Mouse (Mus musculus): ENCODE measurements at regions not wholly inside any gene's neighbourhood (a gene's known extent, or its start where the extent isn't known, plus 50 kb on each side); places are given as distances from the start of the nearest gene placed in this dataset.

- Histone ChIP-seq H3K36me3 (ENCODE audit: control insufficient read depth, insufficient read depth) (no peaks in the 10 kb centered on the region), H3K4me3 (ENCODE audit: low read length) (no peak overlapping the region), H3K27me3 (ENCODE audit: control insufficient read depth, insufficient read depth, low read length) (no peaks in the 10 kb centered on the region; the same call in 1 of the 2 replicates), H3K9me3 (replicated peaks; ENCODE audit: control insufficient read depth, low read length) (no peaks in the 10 kb centered on the region), H3K9ac (ENCODE audit: low read length) (no peak overlapping the region), H3K4me1 (ENCODE audit: control insufficient read depth, insufficient read depth, low read length) (no peaks in the 10 kb centered on the region), H3K27ac (ENCODE audit: low read length) (no peak overlapping the region), H3K4me2 (ENCODE audit: low read depth, low read length) (no peak overlapping the region)
- WGBS: 67% methylated on average over 3 of the region's 3 CpGs
- ATAC-seq (replicated peaks; ENCODE audit: extremely low read depth, insufficient read depth, low FRiP score): no peak
These were observed 117.5 kb upstream of the Max start for GRCm38 (mm10) chr12:77079481-77079880.

- H3K4me1 ChIP-seq (ENCODE audit: control insufficient read depth, insufficient read depth, low read length): no peaks in the 10 kb centered on the region
- no peak overlapping the region for H3K4me3 ChIP-seq (ENCODE audit: low read length)
- H3K9me3 ChIP-seq (replicated peaks; ENCODE audit: control insufficient read depth, low read length): no peaks in the 10 kb centered on the region
- no peak overlapping the region for H3K27ac ChIP-seq (ENCODE audit: low read length)
- no peaks in the 10 kb centered on the region; the same call in 1 of the 2 replicates for H3K27me3 ChIP-seq (ENCODE audit: control insufficient read depth, insufficient read depth, low read length)
- no peak overlapping the region for H3K9ac ChIP-seq (ENCODE audit: low read length)
- no peak for ATAC-seq (replicated peaks; ENCODE audit: extremely low read depth, insufficient read depth, low FRiP score)
- WGBS: 84% methylated on average over 5 of the region's 5 CpGs
- no peaks in the 10 kb centered on the region for H3K36me3 ChIP-seq (ENCODE audit: control insufficient read depth, insufficient read depth)
- H3K4me2 ChIP-seq (ENCODE audit: low read depth, low read length): no peak overlapping the region
These were observed 114.7 kb upstream of the Max start for GRCm38 (mm10) chr12:77076678-77077077.

- Histone ChIP-seq H3K36me3 (ENCODE audit: control insufficient read depth, insufficient read depth) (no peaks in the 10 kb centered on the region), H3K4me1 (ENCODE audit: control insufficient read depth, insufficient read depth, low read length) (no peaks in the 10 kb centered on the region), H3K9ac (ENCODE audit: low read length) (no peak overlapping the region), H3K27ac (ENCODE audit: low read length) (no peak overlapping the region), H3K4me2 (ENCODE audit: low read depth, low read length) (no peak overlapping the region), H3K27me3 (ENCODE audit: control insufficient read depth, insufficient read depth, low read length) (no peaks in the 10 kb centered on the region; the same call in 1 of the 2 replicates), H3K9me3 (replicated peaks; ENCODE audit: control insufficient read depth, low read length) (no peaks in the 10 kb centered on the region), H3K4me3 (ENCODE audit: low read length) (no peak overlapping the region)
- 66% methylated on average over 2 of the region's 2 CpGs for WGBS
- ATAC-seq (replicated peaks; ENCODE audit: extremely low read depth, insufficient read depth, low FRiP score): no peak
These were observed 112.6 kb upstream of the Max start for GRCm38 (mm10) chr12:77074602-77075001.

GRCm38 (mm10) chr12:77071700-77072099 lies 109.7 kb upstream of the Max start:
- WGBS: 71% methylated on average over 1 of the region's 1 CpGs
- no peak for ATAC-seq (replicated peaks; ENCODE audit: extremely low read depth, insufficient read depth, low FRiP score)
- H3K36me3 ChIP-seq (ENCODE audit: control insufficient read depth, insufficient read depth): no peaks in the 10 kb centered on the region
- H3K4me2 ChIP-seq (ENCODE audit: low read depth, low read length): no peak overlapping the region
- H3K27ac ChIP-seq (ENCODE audit: low read length): no peak overlapping the region
- H3K4me3 ChIP-seq (ENCODE audit: low read length): no peak overlapping the region
- H3K9me3 ChIP-seq (replicated peaks; ENCODE audit: control insufficient read depth, low read length): no peaks in the 10 kb centered on the region
- no peak overlapping the region for H3K9ac ChIP-seq (ENCODE audit: low read length)
- H3K27me3 ChIP-seq (ENCODE audit: control insufficient read depth, insufficient read depth, low read length): no peaks in the 10 kb centered on the region; the same call in 1 of the 2 replicates
- no peaks in the 10 kb centered on the region for H3K4me1 ChIP-seq (ENCODE audit: control insufficient read depth, insufficient read depth, low read length)

GRCm38 (mm10) chr12:77067938-77068337 lies 105.9 kb upstream of the Max start:
- no peak for ATAC-seq (replicated peaks; ENCODE audit: extremely low read depth, insufficient read depth, low FRiP score)
- Histone ChIP-seq H3K9ac (ENCODE audit: low read length) (no peak overlapping the region), H3K9me3 (replicated peaks; ENCODE audit: control insufficient read depth, low read length) (no peaks in the 10 kb centered on the region; the same call in 1 of the 2 replicates), H3K4me1 (ENCODE audit: control insufficient read depth, insufficient read depth, low read length) (no peaks in the 10 kb centered on the region), H3K27ac (ENCODE audit: low read length) (no peak overlapping the region), H3K36me3 (ENCODE audit: control insufficient read depth, insufficient read depth) (no peaks in the 10 kb centered on the region), H3K4me3 (ENCODE audit: low read length) (no peak overlapping the region), H3K27me3 (ENCODE audit: control insufficient read depth, insufficient read depth, low read length) (0 out of 2 replicates have a peak, but pooled peaks cover 3% of the 10 kb centered on the region), H3K4me2 (ENCODE audit: low read depth, low read length) (no peak overlapping the region)
- 75% methylated on average over 5 of the region's 5 CpGs for WGBS

- H3K4me3 ChIP-seq (ENCODE audit: low read length): no peak overlapping the region
- ATAC-seq (replicated peaks; ENCODE audit: extremely low read depth, insufficient read depth, low FRiP score): no peak
- H3K27me3 ChIP-seq (ENCODE audit: control insufficient read depth, insufficient read depth, low read length): peaks cover 3% of the 10 kb centered on the region; the same call in 1 of the 2 replicates
- no peaks in the 10 kb centered on the region for H3K4me1 ChIP-seq (ENCODE audit: control insufficient read depth, insufficient read depth, low read length)
- no peak overlapping the region for H3K4me2 ChIP-seq (ENCODE audit: low read depth, low read length)
- H3K9me3 ChIP-seq (replicated peaks; ENCODE audit: control insufficient read depth, low read length): no peaks in the 10 kb centered on the region; the same call in 1 of the 2 replicates
- no peak overlapping the region for H3K27ac ChIP-seq (ENCODE audit: low read length)
- H3K36me3 ChIP-seq (ENCODE audit: control insufficient read depth, insufficient read depth): no peaks in the 10 kb centered on the region
- 52% methylated on average over 5 of the region's 5 CpGs for WGBS
- H3K9ac ChIP-seq (ENCODE audit: low read length): no peak overlapping the region
These were observed 105.1 kb upstream of the Max start for GRCm38 (mm10) chr12:77067115-77067514.

GRCm38 (mm10) chr12:77065645-77066512 lies 103.9 kb upstream of the Max start:
- peaks cover 3% of the 10 kb centered on the region; the same call in 1 of the 2 replicates for H3K27me3 ChIP-seq (ENCODE audit: control insufficient read depth, insufficient read depth, low read length)
- WGBS: 63% methylated on average over 6 of the region's 6 CpGs
- no peaks in the 10 kb centered on the region for H3K36me3 ChIP-seq (ENCODE audit: control insufficient read depth, insufficient read depth)
- no peak overlapping the region for H3K9ac ChIP-seq (ENCODE audit: low read length)
- H3K27ac ChIP-seq (ENCODE audit: low read length): no peak overlapping the region
- peaks cover 5% of the 10 kb centered on the region; the same call in 1 of the 2 replicates for H3K4me1 ChIP-seq (ENCODE audit: control insufficient read depth, insufficient read depth, low read length)
- ATAC-seq (replicated peaks; ENCODE audit: extremely low read depth, insufficient read depth, low FRiP score): no peak
- H3K4me3 ChIP-seq (ENCODE audit: low read length): no peak overlapping the region
- no peaks in the 10 kb centered on the region; the same call in 1 of the 2 replicates for H3K9me3 ChIP-seq (replicated peaks; ENCODE audit: control insufficient read depth, low read length)
- no peak overlapping the region for H3K4me2 ChIP-seq (ENCODE audit: low read depth, low read length)

- Histone ChIP-seq H3K9ac (ENCODE audit: low read length) (no peak overlapping the region), H3K9me3 (replicated peaks; ENCODE audit: control insufficient read depth, low read length) (no peaks in the 10 kb centered on the region; the same call in 1 of the 2 replicates), H3K27ac (ENCODE audit: low read length) (no peak overlapping the region), H3K4me2 (ENCODE audit: low read depth, low read length) (no peak overlapping the region), H3K4me3 (ENCODE audit: low read length) (no peak overlapping the region), H3K4me1 (ENCODE audit: control insufficient read depth, insufficient read depth, low read length) (peaks cover 15% of the 10 kb centered on the region; the same call in 1 of the 2 replicates), H3K36me3 (ENCODE audit: control insufficient read depth, insufficient read depth) (no peaks in the 10 kb centered on the region), H3K27me3 (ENCODE audit: control insufficient read depth, insufficient read depth, low read length) (peaks cover 3% of the 10 kb centered on the region; the same call in 1 of the 2 replicates)
- no peak for ATAC-seq (replicated peaks; ENCODE audit: extremely low read depth, insufficient read depth, low FRiP score)
- 42% methylated on average over 4 of the region's 4 CpGs for WGBS
These were observed 102.0 kb upstream of the Max start for GRCm38 (mm10) chr12:77064048-77064447.

- no peak overlapping the region for H3K4me2 ChIP-seq (ENCODE audit: low read depth, low read length)
- H3K9me3 ChIP-seq (replicated peaks; ENCODE audit: control insufficient read depth, low read length): no peaks in the 10 kb centered on the region; the same call in 1 of the 2 replicates
- no peak overlapping the region for H3K4me3 ChIP-seq (ENCODE audit: low read length)
- H3K9ac ChIP-seq (ENCODE audit: low read length): no peak overlapping the region
- H3K27me3 ChIP-seq (ENCODE audit: control insufficient read depth, insufficient read depth, low read length): peaks cover 6% of the 10 kb centered on the region; the same call in 1 of the 2 replicates
- H3K4me1 ChIP-seq (ENCODE audit: control insufficient read depth, insufficient read depth, low read length): peaks cover 24% of the 10 kb centered on the region
- no peaks in the 10 kb centered on the region for H3K36me3 ChIP-seq (ENCODE audit: control insufficient read depth, insufficient read depth)
- 68% methylated on average over 5 of the region's 5 CpGs for WGBS
- ATAC-seq (replicated peaks; ENCODE audit: extremely low read depth, insufficient read depth, low FRiP score): no peak
- H3K27ac ChIP-seq (ENCODE audit: low read length): no peak overlapping the region
These were observed 99.5 kb upstream of the Max start for GRCm38 (mm10) chr12:77061562-77061847.
